Comparison of ENCODE assay signal across 25 mouse cellular contexts in genomic region chr19:31896711-31897110, GRCm38 (mm10). TPM values are rescaled to one million over a fixed set of nuclear protein-coding genes. Genes with fewer than 3 reads are reported as not detected.
"Had no signal": no experiment of that assay in that cellular context is flagged by ENCODE, and none has a peak within 500 bp of the region (broad histone marks: within the 10 kb centered on the region; RNA-seq: fewer than 3 reads in every experiment).

No protein-coding gene starts in this region.

- H3K36me3 ChIP-seq: liver, embryonic 15.5 days; midbrain, embryonic 10.5 days; midbrain, embryonic 12.5 days; neural tube, embryonic 13.5 days; neural tube, embryonic 15.5 days had no signal

- H3K4me1 ChIP-seq: liver, embryonic 15.5 days; midbrain, embryonic 12.5 days; neural tube, embryonic 13.5 days; neural tube, embryonic 15.5 days had no signal

- ATAC-seq: midbrain, embryonic 16.5 days had no signal

- H3K4me3 ChIP-seq: liver, embryonic 15.5 days; midbrain, embryonic 10.5 days; midbrain, embryonic 12.5 days; myocyte; neural tube, embryonic 13.5 days; neural tube, embryonic 15.5 days had no signal

- DNase-seq: lung, embryonic 14.5 days; lung, postnatal 10 days; lung, postnatal 4 days; midbrain, embryonic 14.5 days; retina, postnatal 1 day; right cerebral cortex, adult 18-20 months; right cerebral cortex, postnatal 25 days; right cerebral cortex, postnatal 4 days; spleen, adult 18-20 months; thymus, adult 18-20 months; thymus, postnatal 14 days; thymus, postnatal 36 days had no signal

- H3K9me3 ChIP-seq: liver, embryonic 15.5 days; midbrain, embryonic 10.5 days; midbrain, embryonic 12.5 days; neural tube, embryonic 13.5 days; neural tube, embryonic 15.5 days had no signal

- H3K9ac ChIP-seq: liver, embryonic 15.5 days; lung, embryonic 14.5 days; midbrain, embryonic 12.5 days; neural tube, embryonic 13.5 days; neural tube, embryonic 15.5 days had no signal

- H3K27me3 ChIP-seq: liver, embryonic 15.5 days; midbrain, embryonic 12.5 days; neural tube, embryonic 13.5 days; neural tube, embryonic 15.5 days had no signal

- H3K4me2 ChIP-seq: liver, embryonic 15.5 days; lung, embryonic 14.5 days; midbrain, embryonic 12.5 days; neural tube, embryonic 13.5 days; neural tube, embryonic 15.5 days had no signal

- H3K27ac ChIP-seq: liver, embryonic 15.5 days; midbrain, embryonic 10.5 days; midbrain, embryonic 12.5 days; neural tube, embryonic 13.5 days; neural tube, embryonic 15.5 days had no signal

RNA-seq across cellular contexts. Expression of gene A1cf, which starts 28.1 kb away (rescaled TPM):
- total RNA-seq: megakaryocyte, adult 5-6 weeks; megakaryocyte-erythroid progenitor cell, adult 5-6 weeks had no signal
- polyA plus RNA-seq: lung, embryonic 14.5 days; lung, embryonic 16.5 days; midbrain, embryonic 10.5 days; midbrain, embryonic 12.5 days; midbrain, embryonic 14.5 days; midbrain, embryonic 16.5 days; myocyte; neural tube, embryonic 11.5 days; neural tube, embryonic 13.5 days; neural tube, embryonic 15.5 days; stomach, embryonic 14.5 days; thymus, postnatal 0 days had no signal
